Mouse (Mus musculus): Measurements from ENCODE around the gene Eri2. TPM values are rescaled to one million over a fixed set of nuclear protein-coding genes. Genes with fewer than 3 reads are reported as not detected.

The Eri2 gene
- polyA plus RNA-seq (2016; fragmentation: Nextera tagmentation; extraction: Ambion mirVana), result 27.0 and 31.4 TPM in 2 replicates

GRCm38 (mm10) chr7:119793586-119794250 is at the start of gene Eri2, which contains the start of gene Rexo5:
Gene Eri2 (minus strand): TSS chr7:119794058.
Gene Rexo5 (plus strand): TSS chr7:119794006.
- Histone ChIP-seq H3K9me3 (no peaks in the 10 kb centered on the region), H3K36me3 (peaks cover 30% of the 10 kb centered on the region), H3K4me1 (replicated peaks) (peaks cover 23% of the 10 kb centered on the region), H3K27ac (peak within 1 kb of the TSS; percentile 93), H3K4me3 (peak within 1 kb of the TSS; percentile 76), H3K27me3 (ENCODE audit: insufficient read depth, poor library complexity, severe bottlenecking) (no peaks in the 10 kb centered on the region)
- WGBS, result under 1% methylated on average over 53 of the region's 53 CpGs
- DNase-seq (ENCODE audit: low spot score), result peak; percentile 94

- WGBS, result 97% methylated on average over 4 of the region's 4 CpGs
- Histone ChIP-seq H3K9me3 (no peaks in the 10 kb centered on the region), H3K4me1 (replicated peaks) (no peaks in the 10 kb centered on the region), H3K27me3 (ENCODE audit: insufficient read depth, poor library complexity, severe bottlenecking) (no peaks in the 10 kb centered on the region), H3K4me3 (no peak overlapping the region), H3K36me3 (peaks cover 36% of the 10 kb centered on the region), H3K27ac (no peak overlapping the region)
- no peak for DNase-seq (ENCODE audit: low spot score)
These were observed 48.1 kb upstream of the Eri2 start for GRCm38 (mm10) chr7:119841820-119842449.

GRCm38 (mm10) chr7:119835996-119836777 is 42.3 kb upstream of the Eri2 start:
- H3K9me3 ChIP-seq, result no peaks in the 10 kb centered on the region
- no peak for DNase-seq (ENCODE audit: low spot score)
- no peak overlapping the region for H3K4me3 ChIP-seq
- peaks cover 48% of the 10 kb centered on the region for H3K36me3 ChIP-seq
- no peaks in the 10 kb centered on the region for H3K27me3 ChIP-seq (ENCODE audit: insufficient read depth, poor library complexity, severe bottlenecking)
- WGBS, result 96% methylated on average over 4 of the region's 4 CpGs
- H3K4me1 ChIP-seq (replicated peaks), result no peaks in the 10 kb centered on the region
- no peak overlapping the region for H3K27ac ChIP-seq

- peaks cover 47% of the 10 kb centered on the region for H3K36me3 ChIP-seq
- no peak overlapping the region for H3K27ac ChIP-seq
- H3K27me3 ChIP-seq (ENCODE audit: insufficient read depth, poor library complexity, severe bottlenecking), result no peaks in the 10 kb centered on the region
- no peaks in the 10 kb centered on the region for H3K9me3 ChIP-seq
- H3K4me3 ChIP-seq, result no peak overlapping the region
- WGBS, result 95% methylated on average over 1 of the region's 1 CpGs
- H3K4me1 ChIP-seq (replicated peaks), result no peaks in the 10 kb centered on the region
- no peak for DNase-seq (ENCODE audit: low spot score)
These were observed 41.5 kb upstream of the Eri2 start for GRCm38 (mm10) chr7:119835371-119835770.

GRCm38 (mm10) chr7:119808723-119809122 is 14.9 kb upstream of the Eri2 start:
- no peak overlapping the region for H3K4me3 ChIP-seq
- peaks cover 84% of the 10 kb centered on the region for H3K36me3 ChIP-seq
- no peak for DNase-seq (ENCODE audit: low spot score)
- no peak overlapping the region for H3K27ac ChIP-seq
- no peaks in the 10 kb centered on the region for H3K27me3 ChIP-seq (ENCODE audit: insufficient read depth, poor library complexity, severe bottlenecking)
- H3K4me1 ChIP-seq (replicated peaks), result no peaks in the 10 kb centered on the region
- no peaks in the 10 kb centered on the region for H3K9me3 ChIP-seq
- 94% methylated on average over 3 of the region's 3 CpGs for WGBS

GRCm38 (mm10) chr7:119807396-119807795 is 13.5 kb upstream of the Eri2 start:
- no peaks in the 10 kb centered on the region for H3K9me3 ChIP-seq
- 93% methylated on average over 5 of the region's 5 CpGs for WGBS
- no peaks in the 10 kb centered on the region for H3K4me1 ChIP-seq (replicated peaks)
- no peak overlapping the region for H3K27ac ChIP-seq
- DNase-seq (ENCODE audit: low spot score), result no peak
- H3K4me3 ChIP-seq, result no peak overlapping the region
- peaks cover 75% of the 10 kb centered on the region for H3K36me3 ChIP-seq
- H3K27me3 ChIP-seq (ENCODE audit: insufficient read depth, poor library complexity, severe bottlenecking), result no peaks in the 10 kb centered on the region

GRCm38 (mm10) chr7:119800991-119801390 is 7.1 kb upstream of the Eri2 start:
- no peaks in the 10 kb centered on the region for H3K27me3 ChIP-seq (ENCODE audit: insufficient read depth, poor library complexity, severe bottlenecking)
- DNase-seq (ENCODE audit: low spot score), result no peak
- no peak overlapping the region for H3K4me3 ChIP-seq
- peaks cover 43% of the 10 kb centered on the region for H3K36me3 ChIP-seq
- no peaks in the 10 kb centered on the region for H3K9me3 ChIP-seq
- no peak overlapping the region for H3K27ac ChIP-seq
- H3K4me1 ChIP-seq (replicated peaks), result no peaks in the 10 kb centered on the region
- WGBS, result 90% methylated on average over 3 of the region's 3 CpGs

- Histone ChIP-seq H3K27me3 (ENCODE audit: insufficient read depth, poor library complexity, severe bottlenecking) (no peaks in the 10 kb centered on the region), H3K9me3 (no peaks in the 10 kb centered on the region), H3K27ac (no peak overlapping the region), H3K36me3 (peaks cover 40% of the 10 kb centered on the region), H3K4me3 (no peak overlapping the region), H3K4me1 (replicated peaks) (no peaks in the 10 kb centered on the region)
- WGBS, result 93% methylated on average over 3 of the region's 3 CpGs
- DNase-seq (ENCODE audit: low spot score), result no peak
These were observed 6.6 kb upstream of the Eri2 start for GRCm38 (mm10) chr7:119800488-119800887.

GRCm38 (mm10) chr7:119795311-119795710 is 1.5 kb upstream of the Eri2 start:
- Histone ChIP-seq H3K9me3 (no peaks in the 10 kb centered on the region), H3K4me1 (replicated peaks) (peaks cover 23% of the 10 kb centered on the region), H3K36me3 (peaks cover 25% of the 10 kb centered on the region), H3K4me3 (peak overlapping the region; percentile 76), H3K27ac (no peak overlapping the region), H3K27me3 (ENCODE audit: insufficient read depth, poor library complexity, severe bottlenecking) (no peaks in the 10 kb centered on the region)
- no peak for DNase-seq (ENCODE audit: low spot score)

GRCm38 (mm10) chr7:119794251-119794638 is 387 bp upstream of the Eri2 start:
- Histone ChIP-seq H3K4me3 (peak overlapping the region; percentile 76), H3K36me3 (peaks cover 25% of the 10 kb centered on the region), H3K9me3 (no peaks in the 10 kb centered on the region), H3K27ac (peak overlapping the region; percentile 93), H3K4me1 (replicated peaks) (peaks cover 23% of the 10 kb centered on the region), H3K27me3 (ENCODE audit: insufficient read depth, poor library complexity, severe bottlenecking) (no peaks in the 10 kb centered on the region)
- WGBS, result under 1% methylated on average over 21 of the region's 21 CpGs
- DNase-seq (ENCODE audit: low spot score), result no peak

GRCm38 (mm10) chr7:119789024-119789423 is 4.8 kb downstream of the Eri2 start:
- no peak overlapping the region for H3K27ac ChIP-seq
- WGBS, result 95% methylated on average over 3 of the region's 3 CpGs
- no peak for DNase-seq (ENCODE audit: low spot score)
- H3K27me3 ChIP-seq (ENCODE audit: insufficient read depth, poor library complexity, severe bottlenecking), result no peaks in the 10 kb centered on the region
- H3K4me1 ChIP-seq (replicated peaks), result peaks cover 11% of the 10 kb centered on the region; the same call in 1 of the 2 replicates
- no peak overlapping the region for H3K4me3 ChIP-seq
- peaks cover 76% of the 10 kb centered on the region for H3K36me3 ChIP-seq
- no peaks in the 10 kb centered on the region for H3K9me3 ChIP-seq

- Histone ChIP-seq H3K9me3 (no peaks in the 10 kb centered on the region), H3K27me3 (ENCODE audit: insufficient read depth, poor library complexity, severe bottlenecking) (no peaks in the 10 kb centered on the region), H3K4me1 (replicated peaks) (no peaks in the 10 kb centered on the region), H3K4me3 (no peak overlapping the region), H3K36me3 (peaks cover 78% of the 10 kb centered on the region), H3K27ac (no peak overlapping the region)
- 94% methylated on average over 5 of the region's 5 CpGs for WGBS
- no peak for DNase-seq (ENCODE audit: low spot score)
These were observed 8.9 kb downstream of the Eri2 start for GRCm38 (mm10) chr7:119784908-119785307.

GRCm38 (mm10) chr7:119783453-119783852 is 10.4 kb downstream of the Eri2 start:
- H3K4me3 ChIP-seq, result no peak overlapping the region
- H3K9me3 ChIP-seq, result no peaks in the 10 kb centered on the region
- no peak for DNase-seq (ENCODE audit: low spot score)
- peaks cover 63% of the 10 kb centered on the region for H3K36me3 ChIP-seq
- H3K27ac ChIP-seq, result no peak overlapping the region
- no peaks in the 10 kb centered on the region for H3K27me3 ChIP-seq (ENCODE audit: insufficient read depth, poor library complexity, severe bottlenecking)
- no peaks in the 10 kb centered on the region for H3K4me1 ChIP-seq (replicated peaks)
- WGBS, result 94% methylated on average over 2 of the region's 2 CpGs

All from hindbrain, embryonic 10.5 days (tissue).